Mouse (Mus musculus) adrenal gland, postnatal 25 days (tissue): ENCODE measurements around the gene Pik3r6. TPM values are rescaled to one million over a fixed set of nuclear protein-coding genes. Genes with fewer than 3 reads are reported as not detected.

Source experiments
- DNase-seq: peaks from one replicate; pipeline ENCODE4 v3.0.0; 2021; ENCODE audit warnings: mixed read lengths
- long read RNA-seq: library from polyadenylated mRNA; stranded (forward); transcript quantifications from one replicate; pipeline ENCODE4 v2.0.0, GENCODE M21; 2021
- total RNA-seq: library from RNA; stranded (reverse); gene quantifications from 2 replicates; pipeline ENCODE4 v1.2.3, GENCODE M21; 2021

The Pik3r6 gene
- 2.2 and 2.6 TPM in 2 replicates for total RNA-seq
- long read RNA-seq, partial matches to known transcripts, result 0 of 1 reads
- long read RNA-seq, other reads (novel, unspliced or antisense), result 0 of 1 reads

- DNase-seq, result no peak
Measured at GRCm38 (mm10) chr11:68502902-68503629, at the start of gene Pik3r6. TSS of gene Pik3r6 (plus strand) at chr11:68503019.

GRCm38 (mm10) chr11:68453301-68453700, 49.5 kb upstream of the Pik3r6 start:
- no peak for DNase-seq

- DNase-seq, result no peak
Measured at GRCm38 (mm10) chr11:68458086-68458485, 44.7 kb upstream of the Pik3r6 start.

- no peak for DNase-seq
Measured at GRCm38 (mm10) chr11:68459021-68459420, 43.8 kb upstream of the Pik3r6 start.

- no peak for DNase-seq
Measured at GRCm38 (mm10) chr11:68459486-68459885, 43.3 kb upstream of the Pik3r6 start.

- DNase-seq, result no peak
Measured at GRCm38 (mm10) chr11:68462716-68463115, 40.1 kb upstream of the Pik3r6 start.

GRCm38 (mm10) chr11:68464260-68464659, 38.6 kb upstream of the Pik3r6 start:
- DNase-seq, result no peak

- DNase-seq, result no peak
Measured at GRCm38 (mm10) chr11:68465090-68465489, 37.7 kb upstream of the Pik3r6 start.

GRCm38 (mm10) chr11:68467441-68467840, 35.4 kb upstream of the Pik3r6 start:
- DNase-seq, result no peak

- no peak for DNase-seq
Measured at GRCm38 (mm10) chr11:68467962-68468612, 34.7 kb upstream of the Pik3r6 start.

GRCm38 (mm10) chr11:68468886-68469285, 33.9 kb upstream of the Pik3r6 start:
- no peak for DNase-seq

- DNase-seq, result no peak
Measured at GRCm38 (mm10) chr11:68472162-68472849, 30.5 kb upstream of the Pik3r6 start.

GRCm38 (mm10) chr11:68474600-68474999, 28.2 kb upstream of the Pik3r6 start:
- DNase-seq, result no peak

GRCm38 (mm10) chr11:68475676-68476075, 27.1 kb upstream of the Pik3r6 start:
- DNase-seq, result no peak

- DNase-seq, result no peak
Measured at GRCm38 (mm10) chr11:68477661-68478060, 25.2 kb upstream of the Pik3r6 start.

GRCm38 (mm10) chr11:68478574-68478981, 24.2 kb upstream of the Pik3r6 start:
- no peak for DNase-seq

- DNase-seq, result no peak
Measured at GRCm38 (mm10) chr11:68480660-68481059, 22.2 kb upstream of the Pik3r6 start.

- DNase-seq, result no peak
Measured at GRCm38 (mm10) chr11:68482001-68482400, 20.8 kb upstream of the Pik3r6 start.

GRCm38 (mm10) chr11:68483213-68483612, 19.6 kb upstream of the Pik3r6 start:
- no peak for DNase-seq

GRCm38 (mm10) chr11:68484431-68484830, 18.4 kb upstream of the Pik3r6 start:
- DNase-seq, result no peak

- DNase-seq, result no peak
Measured at GRCm38 (mm10) chr11:68485206-68485942, 17.4 kb upstream of the Pik3r6 start.

- DNase-seq, result no peak
Measured at GRCm38 (mm10) chr11:68486093-68486492, 16.7 kb upstream of the Pik3r6 start.
